Comparison of ENCODE assay signal across 9 mouse cellular contexts in genomic region chr2:57102856-57103844, GRCm38 (mm10). TPM values are rescaled to one million over a fixed set of nuclear protein-coding genes. Genes with fewer than 3 reads are reported as not detected.
DNase-seq lines count a peak whose midpoint lies in the region; ATAC-seq lines count a peak whose summit lies in the region.
"Had no signal": no experiment of that assay in that cellular context is flagged by ENCODE, and none has a peak within 500 bp of the region (broad histone marks: within the 10 kb centered on the region; RNA-seq: fewer than 3 reads in every experiment).

No protein-coding gene starts in this region.

- H3K36me3 ChIP-seq in kidney, embryonic 16.5 days (ENCODE audit: insufficient read depth, low read length) = no peaks in the 10 kb centered on the region
- no peaks in the 10 kb centered on the region for H3K36me3 ChIP-seq in embryonic facial prominence, embryonic 14.5 days (ENCODE audit: control insufficient read depth, insufficient read depth, low read length)
- H3K36me3 ChIP-seq in limb, embryonic 10.5 days = no peaks in the 10 kb centered on the region
- no peaks in the 10 kb centered on the region for H3K36me3 ChIP-seq in neural tube, embryonic 13.5 days

- H3K27me3 ChIP-seq in kidney, embryonic 16.5 days (ENCODE audit: insufficient read depth, low read length) = peaks cover 87% of the 10 kb centered on the region
- peaks cover 92% of the 10 kb centered on the region for H3K27me3 ChIP-seq in embryonic facial prominence, embryonic 14.5 days (replicated peaks; ENCODE audit: control insufficient read depth, insufficient read depth, low read length)
- peaks cover 100% of the 10 kb centered on the region for H3K27me3 ChIP-seq in limb, embryonic 10.5 days (ENCODE audit: low read depth, poor library complexity, severe bottlenecking)
- peaks cover 98% of the 10 kb centered on the region for H3K27me3 ChIP-seq in neural tube, embryonic 13.5 days

- peak overlapping the region; percentile 59 for H3K4me2 ChIP-seq in kidney, embryonic 16.5 days (replicated peaks; ENCODE audit: low read depth, low read length)
- peak overlapping the region; percentile 81 for H3K4me2 ChIP-seq in embryonic facial prominence, embryonic 14.5 days (ENCODE audit: low read depth, low read length)
- H3K4me2 ChIP-seq in neural tube, embryonic 13.5 days = peak overlapping the region; percentile 60

- peak overlapping the region; percentile 46 for H3K4me3 ChIP-seq in kidney, embryonic 16.5 days (ENCODE audit: low read length)
- peak overlapping the region; percentile 48 for H3K4me3 ChIP-seq in embryonic facial prominence, embryonic 14.5 days (ENCODE audit: low read depth, low read length)
- peak overlapping the region; percentile 56 for H3K4me3 ChIP-seq in limb, embryonic 10.5 days
- H3K4me3 ChIP-seq in neural tube, embryonic 13.5 days = peak overlapping the region; percentile 34

- H3K4me1 ChIP-seq in kidney, embryonic 16.5 days (ENCODE audit: insufficient read depth, low read length) = peaks cover 14% of the 10 kb centered on the region
- peaks cover 19% of the 10 kb centered on the region for H3K4me1 ChIP-seq in embryonic facial prominence, embryonic 14.5 days (ENCODE audit: control insufficient read depth, insufficient read depth, low read length)
- peaks cover 22% of the 10 kb centered on the region for H3K4me1 ChIP-seq in limb, embryonic 10.5 days
- peaks cover 13% of the 10 kb centered on the region for H3K4me1 ChIP-seq in neural tube, embryonic 13.5 days (replicated peaks)

- H3K9me3 ChIP-seq in kidney, embryonic 16.5 days (ENCODE audit: low read length) = no peaks in the 10 kb centered on the region
- H3K9me3 ChIP-seq in embryonic facial prominence, embryonic 14.5 days (ENCODE audit: control insufficient read depth, low read length) = no peaks in the 10 kb centered on the region
- H3K9me3 ChIP-seq in limb, embryonic 10.5 days (replicated peaks) = no peaks in the 10 kb centered on the region
- H3K9me3 ChIP-seq in neural tube, embryonic 13.5 days = no peaks in the 10 kb centered on the region

- peak; percentile 47; the same call in 1 of the 2 replicates for ATAC-seq in kidney, embryonic 16.5 days (ENCODE audit: low FRiP score, low TSS enrichment)
- ATAC-seq in embryonic facial prominence, embryonic 14.5 days (ENCODE audit: low read depth) = no peak
- no peak for ATAC-seq in neural tube, embryonic 13.5 days (ENCODE audit: low read depth)
- no peak for ATAC-seq in activated CD4-positive, CD25-positive, alpha-beta regulatory T cell, adult 4 months
- ATAC-seq: Patski had no signal

- H3K9ac ChIP-seq in kidney, embryonic 16.5 days (replicated peaks; ENCODE audit: low read length) = no peak overlapping the region; the same call in 1 of the 2 replicates
- H3K9ac ChIP-seq in embryonic facial prominence, embryonic 14.5 days (ENCODE audit: low read depth, low read length) = no peak overlapping the region
- no peak overlapping the region for H3K9ac ChIP-seq in neural tube, embryonic 13.5 days

- DNase-seq in kidney, postnatal 14 days = no peak
- DNase-seq in embryonic facial prominence, embryonic 14.5 days (ENCODE audit: low spot score) = no peak
- DNase-seq in limb, embryonic 10.5 days (ENCODE audit: low spot score) = peak; percentile 53
- no peak for DNase-seq in thymus, postnatal 14 days
- DNase-seq in urinary bladder, postnatal 4 days (ENCODE audit: low spot score in 2 of 2) = no peak

- WGBS in kidney, embryonic 16.5 days = 1% methylated on average over 35 of the region's 37 CpGs
- 2% methylated on average over 35 of the region's 37 CpGs for WGBS in embryonic facial prominence, embryonic 14.5 days
- WGBS in limb, embryonic 10.5 days = under 1% methylated on average over 35 of the region's 37 CpGs
- WGBS in neural tube, embryonic 13.5 days = under 1% methylated on average over 36 of the region's 37 CpGs

- no peak overlapping the region for H3K27ac ChIP-seq in kidney, embryonic 16.5 days (ENCODE audit: low read length)
- no peak overlapping the region for H3K27ac ChIP-seq in embryonic facial prominence, embryonic 14.5 days (replicated peaks; ENCODE audit: low read depth, low read length)
- no peak overlapping the region for H3K27ac ChIP-seq in limb, embryonic 10.5 days
- no peak overlapping the region for H3K27ac ChIP-seq in neural tube, embryonic 13.5 days (replicated peaks)

RNA-seq across cellular contexts. Expression of gene Nr4a2, which starts 20.7 kb away (rescaled TPM):
- polyA plus RNA-seq in kidney, embryonic 16.5 days (2015; fragmentation: Nextera tagmentation; extraction: Ambion mirVana) = 3.7 and 4.0 TPM in 2 replicates
- polyA plus RNA-seq in embryonic facial prominence, embryonic 14.5 days (2014; fragmentation: Nextera tagmentation; extraction: Ambion mirVana) = 6.0 and 6.4 TPM in 2 replicates
- 5.8 and 8.7 TPM in 2 replicates for polyA plus RNA-seq in limb, embryonic 10.5 days (2016; fragmentation: Nextera tagmentation; extraction: Ambion mirVana)
- polyA plus RNA-seq in neural tube, embryonic 13.5 days (2015; fragmentation: Nextera tagmentation; extraction: Ambion mirVana) = 21.8 and 25.1 TPM in 2 replicates
- 1 to 10 TPM; 1.7 to 3.2 TPM for polyA plus RNA-seq in activated CD4-positive, CD25-positive, alpha-beta regulatory T cell, adult 4 months (2017; shearing (Covaris generic))
